Mouse (Mus musculus): ENCODE measurements around the gene Gjd3.

GRCm38 (mm10) chr11:98953835-98954320, 28.9 kb downstream of the Gjd3 start:
- TF ChIP-seq CTCF (IDR thresholded peaks at IDR 0.05; ENCODE audit: control insufficient read depth, insufficient read depth, low read length) (no peak), POLR2A (IDR thresholded peaks at IDR 0.05; ENCODE audit: borderline replicate concordance, control insufficient read depth, low read depth, low read length) (no peak)
